Mouse (Mus musculus): ENCODE measurements around the gene Pdlim7. TPM values are rescaled to one million over a fixed set of nuclear protein-coding genes. Genes with fewer than 3 reads are reported as not detected.

Pdlim7 gene
- polyA plus RNA-seq, 1 experiment from 2014 or later, result 427 TPM

DNA sequence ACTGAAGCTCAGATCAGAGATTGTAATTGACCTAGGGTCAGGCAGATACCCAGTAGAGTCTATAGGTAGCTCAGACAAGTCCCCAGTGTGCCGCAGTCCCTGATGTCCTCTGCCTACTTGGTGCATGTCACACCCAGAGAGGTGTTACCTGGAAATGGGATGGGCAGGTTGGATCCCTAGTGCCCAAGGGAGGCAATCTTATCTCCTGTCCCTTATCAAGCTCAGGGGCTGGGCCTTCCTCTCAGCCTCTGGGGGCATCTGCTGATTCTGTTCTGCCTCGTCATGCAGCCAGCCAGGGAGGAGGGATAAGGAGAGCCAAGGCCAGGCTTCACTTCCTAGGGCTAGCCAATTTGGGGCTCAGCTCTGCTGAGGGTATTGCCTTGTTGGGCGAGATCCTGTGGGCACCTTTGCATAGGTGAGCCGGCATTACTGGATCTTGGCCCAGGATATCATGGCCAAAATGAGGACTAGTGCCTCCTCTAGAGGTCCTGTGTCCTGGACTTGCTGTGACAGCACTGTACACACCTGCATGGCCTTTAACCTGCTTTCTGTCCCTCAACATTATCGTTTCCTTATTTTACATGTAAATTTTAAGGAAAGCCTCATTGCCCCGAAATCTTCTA is 66.9 kb downstream of the Pdlim7 start:
- peak; percentile 34; the same call in 1 of the 2 replicates for ATAC-seq (ENCODE audit: insufficient number of reproducible peaks, low FRiP score)
- no peaks in the 10 kb centered on the region for H3K27me3 ChIP-seq (replicated peaks)
- H3K9ac ChIP-seq, result peak overlapping the region; percentile 95
- H3K27ac ChIP-seq (ENCODE audit: poor library complexity, severe bottlenecking), result no peak overlapping the region
- no peaks in the 10 kb centered on the region for H3K9me3 ChIP-seq (replicated peaks)
- WGBS, result 60% methylated on average over 6 of the region's 6 CpGs
- peaks cover 22% of the 10 kb centered on the region for H3K36me3 ChIP-seq
- H3K4me1 ChIP-seq (replicated peaks), result peaks cover 31% of the 10 kb centered on the region
- H3K4me3 ChIP-seq, result peak overlapping the region; percentile 84
- peak overlapping the region; percentile 88 for H3K4me2 ChIP-seq

Small RNAs within 50 kb of the gene (microRNA-seq; reads per million reads assigned to microRNA genes)
- gene Mir6943 (not detected), gene Mir6944 (28.1 reads per million, percentile 37 among the genes with 10 or more reads in this experiment), gene Mir6945 (5.7 reads per million, percentile 18 among the genes with 10 or more reads in this experiment)

Other genes with a start within 250 kb of the Pdlim7 start
- gene Prelid1, start 193.2 kb downstream of the Pdlim7 start, polyA plus RNA-seq (2016; fragmentation: Nextera tagmentation; extraction: Ambion mirVana), result 328 and 343 TPM in 2 replicates
- 62.0 and 62.3 TPM in 2 replicates for gene Rab24, start 191.7 kb downstream of the Pdlim7 start, polyA plus RNA-seq (2016; fragmentation: Nextera tagmentation; extraction: Ambion mirVana)
- 14.7 and 15.2 TPM in 2 replicates for gene Mxd3, start 183.9 kb downstream of the Pdlim7 start, polyA plus RNA-seq (2016; fragmentation: Nextera tagmentation; extraction: Ambion mirVana)
- gene Lman2, start 150.9 kb downstream of the Pdlim7 start, polyA plus RNA-seq (2016; fragmentation: Nextera tagmentation; extraction: Ambion mirVana), result 105 and 106 TPM in 2 replicates
- 0.42 and 0.52 TPM in 2 replicates for gene Rgs14, start 143.9 kb downstream of the Pdlim7 start, polyA plus RNA-seq (2016; fragmentation: Nextera tagmentation; extraction: Ambion mirVana)
- gene Slc34a1, start 115.5 kb downstream of the Pdlim7 start, polyA plus RNA-seq (2016; fragmentation: Nextera tagmentation; extraction: Ambion mirVana), result not detected in 2 replicates
- not detected in 2 replicates for gene Pfn3, start 98.4 kb downstream of the Pdlim7 start, polyA plus RNA-seq (2016; fragmentation: Nextera tagmentation; extraction: Ambion mirVana)
- 0.96 TPM in 1 of 2 replicates, not detected in the other for gene F12, start 86.9 kb downstream of the Pdlim7 start, polyA plus RNA-seq (2016; fragmentation: Nextera tagmentation; extraction: Ambion mirVana)
- 27.6 and 29.1 TPM in 2 replicates for gene Grk6, start 68.6 kb downstream of the Pdlim7 start, polyA plus RNA-seq (2016; fragmentation: Nextera tagmentation; extraction: Ambion mirVana)
- 0.41 TPM in 1 of 2 replicates, not detected in the other for gene Prr7, start 49.4 kb downstream of the Pdlim7 start, polyA plus RNA-seq (2016; fragmentation: Nextera tagmentation; extraction: Ambion mirVana)
- gene Dbn1, start 25.6 kb downstream of the Pdlim7 start, polyA plus RNA-seq (2016; fragmentation: Nextera tagmentation; extraction: Ambion mirVana), result 101 TPM in 2 replicates
- gene Dok3, start 15.6 kb upstream of the Pdlim7 start, polyA plus RNA-seq (2016; fragmentation: Nextera tagmentation; extraction: Ambion mirVana), result 1.4 and 1.7 TPM in 2 replicates
- gene Ddx41, start 23.0 kb upstream of the Pdlim7 start, polyA plus RNA-seq (2016; fragmentation: Nextera tagmentation; extraction: Ambion mirVana), result 30.8 and 34.8 TPM in 2 replicates
- 24.3 and 24.4 TPM in 2 replicates for gene Fam193b, start 57.4 kb upstream of the Pdlim7 start, polyA plus RNA-seq (2016; fragmentation: Nextera tagmentation; extraction: Ambion mirVana)
- gene Tmed9, start 60.1 kb upstream of the Pdlim7 start, polyA plus RNA-seq (2016; fragmentation: Nextera tagmentation; extraction: Ambion mirVana), result 133 and 141 TPM in 2 replicates
- 21.8 and 23.2 TPM in 2 replicates for gene B4galt7, start 86.2 kb upstream of the Pdlim7 start, polyA plus RNA-seq (2016; fragmentation: Nextera tagmentation; extraction: Ambion mirVana)
- gene Caml, start 109.3 kb upstream of the Pdlim7 start, polyA plus RNA-seq (2016; fragmentation: Nextera tagmentation; extraction: Ambion mirVana), result 34.7 and 35.8 TPM in 2 replicates
- 25.4 and 27.0 TPM in 2 replicates for gene Ddx46, start 121.4 kb upstream of the Pdlim7 start, polyA plus RNA-seq (2016; fragmentation: Nextera tagmentation; extraction: Ambion mirVana)
- gene B230219D22Rik, start 179.4 kb upstream of the Pdlim7 start, polyA plus RNA-seq (2016; fragmentation: Nextera tagmentation; extraction: Ambion mirVana), result 76.3 and 77.1 TPM in 2 replicates
- gene Txndc15, start 201.0 kb upstream of the Pdlim7 start, polyA plus RNA-seq (2016; fragmentation: Nextera tagmentation; extraction: Ambion mirVana), result 63.7 and 67.4 TPM in 2 replicates
- 60.3 and 60.8 TPM in 2 replicates for gene Pcbd2, start 213.7 kb upstream of the Pdlim7 start, polyA plus RNA-seq (2016; fragmentation: Nextera tagmentation; extraction: Ambion mirVana)

Measured in heart, embryonic 12.5 days (tissue).